Mouse (Mus musculus): ENCODE data around the gene Trpc4ap. TPM values are rescaled to one million over a fixed set of nuclear protein-coding genes. Genes with fewer than 3 reads are reported as not detected.

The Trpc4ap gene
- total and polyA plus RNA-seq, 2 experiments, result 53.4 to 114 TPM

- H3K4me3 ChIP-seq (ENCODE audit: insufficient read depth, low read depth, low read length), result peak overlapping the region; percentile 91
- WGBS, result 2% methylated on average over 15 of the region's 15 CpGs
- TF ChIP-seq POLR2A (IDR thresholded peaks at IDR 0.05; ENCODE audit: extremely low read depth, insufficient read depth, low read length) (no peak), CTCF (IDR thresholded peaks at IDR 0.05; ENCODE audit: low read depth, low read length) (no peak)
- no peaks in the 10 kb centered on the region; the same call in 1 of the 2 replicates for H3K79me2 ChIP-seq (ENCODE audit: control insufficient read depth, insufficient read depth, low read length)
- peaks cover 11% of the 10 kb centered on the region for H3K4me1 ChIP-seq (ENCODE audit: control insufficient read depth, insufficient read depth, low read length)
- peak overlapping the region; percentile 93 for H3K9ac ChIP-seq (ENCODE audit: low read depth, low read length)
- no peak for DNase-seq (ENCODE audit: extremely low read depth, low read depth, low spot score)
- peaks cover 4% of the 10 kb centered on the region; the same call in 1 of the 2 replicates for H3K36me3 ChIP-seq (ENCODE audit: control insufficient read depth, insufficient read depth, low read length)
- H3K27me3 ChIP-seq (ENCODE audit: control insufficient read depth, insufficient read depth, low read length), result no peaks in the 10 kb centered on the region
- peak overlapping the region; percentile 17; the same call in 1 of the 2 replicates for H3K27ac ChIP-seq (replicated peaks; ENCODE audit: insufficient read depth, low read depth, low read length)
These were observed 36.6 kb upstream of the Trpc4ap start for GRCm38 (mm10) chr2:155728742-155729141.

GRCm38 (mm10) chr2:155727764-155728395 is 35.7 kb upstream of the Trpc4ap start:
- no peaks in the 10 kb centered on the region for H3K27me3 ChIP-seq (ENCODE audit: control insufficient read depth, insufficient read depth, low read length)
- H3K9ac ChIP-seq (ENCODE audit: low read depth, low read length), result no peak overlapping the region
- H3K4me1 ChIP-seq (ENCODE audit: control insufficient read depth, insufficient read depth, low read length), result peaks cover 11% of the 10 kb centered on the region
- peak overlapping the region; percentile 51 for H3K27ac ChIP-seq (replicated peaks; ENCODE audit: insufficient read depth, low read depth, low read length)
- whole genome bisulfite sequencing, result 20% methylated on average over 7 of the region's 7 CpGs
- H3K36me3 ChIP-seq (ENCODE audit: control insufficient read depth, insufficient read depth, low read length), result peaks cover 5% of the 10 kb centered on the region; the same call in 1 of the 2 replicates
- TF ChIP-seq CTCF (IDR thresholded peaks at IDR 0.05; ENCODE audit: low read depth, low read length), result no peak
- no peak for TF ChIP-seq POLR2A (IDR thresholded peaks at IDR 0.05; ENCODE audit: extremely low read depth, insufficient read depth, low read length)
- no peak overlapping the region for H3K4me3 ChIP-seq (ENCODE audit: insufficient read depth, low read depth, low read length)
- peak; percentile 71 for DNase-seq (ENCODE audit: extremely low read depth, low read depth, low spot score)
- H3K79me2 ChIP-seq (ENCODE audit: control insufficient read depth, insufficient read depth, low read length), result no peaks in the 10 kb centered on the region; the same call in 1 of the 2 replicates

GRCm38 (mm10) chr2:155726302-155726701 is 34.1 kb upstream of the Trpc4ap start:
- H3K4me3 ChIP-seq (ENCODE audit: insufficient read depth, low read depth, low read length), result no peak overlapping the region
- peak overlapping the region; percentile 44; the same call in 1 of the 2 replicates for H3K27ac ChIP-seq (replicated peaks; ENCODE audit: insufficient read depth, low read depth, low read length)
- H3K4me1 ChIP-seq (ENCODE audit: control insufficient read depth, insufficient read depth, low read length), result peaks cover 11% of the 10 kb centered on the region
- H3K9ac ChIP-seq (ENCODE audit: low read depth, low read length), result no peak overlapping the region
- peaks cover 5% of the 10 kb centered on the region; the same call in 1 of the 2 replicates for H3K36me3 ChIP-seq (ENCODE audit: control insufficient read depth, insufficient read depth, low read length)
- WGBS, result 23% methylated on average over 7 of the region's 7 CpGs
- no peaks in the 10 kb centered on the region; the same call in 1 of the 2 replicates for H3K79me2 ChIP-seq (ENCODE audit: control insufficient read depth, insufficient read depth, low read length)
- DNase-seq (ENCODE audit: extremely low read depth, low read depth, low spot score), result peak; percentile 71
- no peaks in the 10 kb centered on the region for H3K27me3 ChIP-seq (ENCODE audit: control insufficient read depth, insufficient read depth, low read length)
- TF ChIP-seq POLR2A (IDR thresholded peaks at IDR 0.05; ENCODE audit: extremely low read depth, insufficient read depth, low read length), result no peak
- no peak for TF ChIP-seq CTCF (IDR thresholded peaks at IDR 0.05; ENCODE audit: low read depth, low read length)

- no peak for TF ChIP-seq CTCF (IDR thresholded peaks at IDR 0.05; ENCODE audit: low read depth, low read length)
- TF ChIP-seq POLR2A (IDR thresholded peaks at IDR 0.05; ENCODE audit: extremely low read depth, insufficient read depth, low read length), result no peak
- WGBS, result 80% methylated on average over 6 of the region's 6 CpGs
- no peaks in the 10 kb centered on the region; the same call in 1 of the 2 replicates for H3K79me2 ChIP-seq (ENCODE audit: control insufficient read depth, insufficient read depth, low read length)
These were observed 32.3 kb upstream of the Trpc4ap start for GRCm38 (mm10) chr2:155724526-155724925.

DNA sequence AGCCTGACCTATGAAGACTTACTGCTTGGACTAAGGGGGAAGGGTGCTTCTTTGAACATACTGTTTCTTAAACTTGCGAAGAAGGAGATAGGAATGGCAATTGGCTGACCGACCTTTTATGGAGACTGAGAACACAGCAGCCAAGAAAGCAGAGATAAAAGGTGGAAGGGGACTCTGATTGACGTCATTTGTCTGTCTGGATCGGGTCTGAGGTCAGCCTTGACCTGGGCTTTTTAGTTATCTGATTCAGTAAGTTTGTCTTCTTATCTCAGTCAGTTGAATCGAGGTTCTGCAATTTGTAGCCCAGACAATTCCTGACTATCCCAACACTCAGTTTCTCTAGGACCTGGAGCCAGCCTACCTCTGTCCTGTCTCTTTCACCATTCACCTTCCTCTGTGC is 31.9 kb upstream of the Trpc4ap start:
- peaks cover 12% of the 10 kb centered on the region for H3K36me3 ChIP-seq (ENCODE audit: control insufficient read depth, insufficient read depth, low read length)
- no peak overlapping the region for H3K9ac ChIP-seq (ENCODE audit: low read depth, low read length)
- H3K4me1 ChIP-seq (ENCODE audit: control insufficient read depth, insufficient read depth, low read length), result peaks cover 11% of the 10 kb centered on the region
- H3K79me2 ChIP-seq (ENCODE audit: control insufficient read depth, insufficient read depth, low read length), result no peaks in the 10 kb centered on the region; the same call in 1 of the 2 replicates
- no peaks in the 10 kb centered on the region for H3K27me3 ChIP-seq (ENCODE audit: control insufficient read depth, insufficient read depth, low read length)
- no peak overlapping the region for H3K4me3 ChIP-seq (ENCODE audit: insufficient read depth, low read depth, low read length)
- H3K27ac ChIP-seq (replicated peaks; ENCODE audit: insufficient read depth, low read depth, low read length), result no peak overlapping the region
- WGBS, result 61% methylated on average over 5 of the region's 5 CpGs
- DNase-seq (ENCODE audit: extremely low read depth, low read depth, low spot score), result peak; percentile 19
- TF ChIP-seq POLR2A (IDR thresholded peaks at IDR 0.05; ENCODE audit: extremely low read depth, insufficient read depth, low read length) (no peak), CTCF (IDR thresholded peaks at IDR 0.05; ENCODE audit: low read depth, low read length) (no peak)

More at GRCm38 (mm10) chr2:155724526-155724925, 32.3 kb upstream of the Trpc4ap start:
- H3K4me1 ChIP-seq (ENCODE audit: control insufficient read depth, insufficient read depth, low read length), result peaks cover 11% of the 10 kb centered on the region
- no peak overlapping the region for H3K4me3 ChIP-seq (ENCODE audit: insufficient read depth, low read depth, low read length)
- DNase-seq (ENCODE audit: extremely low read depth, low read depth, low spot score), result no peak
- peaks cover 12% of the 10 kb centered on the region for H3K36me3 ChIP-seq (ENCODE audit: control insufficient read depth, insufficient read depth, low read length)
- no peak overlapping the region for H3K9ac ChIP-seq (ENCODE audit: low read depth, low read length)
- H3K27me3 ChIP-seq (ENCODE audit: control insufficient read depth, insufficient read depth, low read length), result no peaks in the 10 kb centered on the region
- H3K27ac ChIP-seq (replicated peaks; ENCODE audit: insufficient read depth, low read depth, low read length), result no peak overlapping the region

DNA sequence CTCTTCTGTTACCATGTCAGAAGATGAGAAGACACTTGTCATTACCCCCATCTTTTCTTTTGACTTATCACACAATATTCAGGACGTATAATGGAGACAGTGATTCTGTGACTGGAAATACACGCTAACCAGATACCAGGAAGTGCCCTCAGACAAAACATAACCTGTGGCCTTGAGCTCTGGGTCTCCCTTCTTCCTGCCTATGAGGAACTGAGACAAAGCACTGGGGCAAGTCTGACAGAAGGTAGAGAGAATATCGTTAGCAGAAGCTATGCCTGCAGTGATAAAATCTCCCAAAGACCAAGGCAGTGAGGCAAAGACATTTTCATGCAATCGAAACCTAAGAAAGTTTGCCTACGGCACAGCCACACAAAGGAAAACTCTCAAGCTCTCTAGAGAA is 28.4 kb upstream of the Trpc4ap start:
- no peak for DNase-seq (ENCODE audit: extremely low read depth, low read depth, low spot score)
- Histone ChIP-seq H3K36me3 (ENCODE audit: control insufficient read depth, insufficient read depth, low read length) (peaks cover 22% of the 10 kb centered on the region), H3K79me2 (ENCODE audit: control insufficient read depth, insufficient read depth, low read length) (no peaks in the 10 kb centered on the region), H3K4me1 (ENCODE audit: control insufficient read depth, insufficient read depth, low read length) (no peaks in the 10 kb centered on the region), H3K27me3 (ENCODE audit: control insufficient read depth, insufficient read depth, low read length) (no peaks in the 10 kb centered on the region), H3K4me3 (ENCODE audit: insufficient read depth, low read depth, low read length) (no peak overlapping the region), H3K27ac (replicated peaks; ENCODE audit: insufficient read depth, low read depth, low read length) (no peak overlapping the region), H3K9ac (ENCODE audit: low read depth, low read length) (no peak overlapping the region)
- 81% methylated on average over 5 of the region's 5 CpGs for WGBS
- TF ChIP-seq POLR2A (IDR thresholded peaks at IDR 0.05; ENCODE audit: extremely low read depth, insufficient read depth, low read length) (no peak), CTCF (IDR thresholded peaks at IDR 0.05; ENCODE audit: low read depth, low read length) (no peak)
